Mouse (Mus musculus): Measurements from ENCODE around the gene Wwc1.
"Not testable (repeated sequence)": the region's sequence is repeated elsewhere in the genome, so short reads cannot be mapped to it uniquely, and the experiment has no call there.

The Wwc1 gene

GRCm38 (mm10) chr11:35832139-35832538, 148.2 kb downstream of the Wwc1 start:
- DNase-seq, result no peak

GRCm38 (mm10) chr11:35827714-35828113, 152.6 kb downstream of the Wwc1 start:
- no peak for DNase-seq

- no peak for DNase-seq
Observed at GRCm38 (mm10) chr11:35816316-35816715, 164.0 kb downstream of the Wwc1 start.

- DNase-seq, result no peak
Observed at GRCm38 (mm10) chr11:35811458-35811857, 168.9 kb downstream of the Wwc1 start.

GRCm38 (mm10) chr11:35801332-35801731, 179.0 kb downstream of the Wwc1 start:
- no peak for DNase-seq

GRCm38 (mm10) chr11:35798874-35799273, 181.5 kb downstream of the Wwc1 start, which contains the start of gene Fbll1:
Gene Fbll1, minus strand, starts transcription at chr11:35798884.
- no peak for DNase-seq

GRCm38 (mm10) chr11:35798495-35798820, 181.9 kb downstream of the Wwc1 start:
- DNase-seq, result peak; percentile 84

- no peak for DNase-seq
Observed at GRCm38 (mm10) chr11:35797751-35798494, 182.4 kb downstream of the Wwc1 start.

- not testable (repeated sequence) for DNase-seq
Observed at GRCm38 (mm10) chr11:35792800-35793199, 187.5 kb downstream of the Wwc1 start.

- DNase-seq, result peak; percentile 27
Observed at GRCm38 (mm10) chr11:35788443-35788842, 191.9 kb downstream of the Wwc1 start.
